Mouse (Mus musculus): ENCODE results near the gene A530084C06Rik. TPM values are rescaled to one million over a fixed set of nuclear protein-coding genes. Genes with fewer than 3 reads are reported as not detected.
A peak's percentile ranks its signal among the peaks of the same experiment; 100 is the strongest.

A530084C06Rik gene
- polyA plus RNA-seq, 1 experiment from 2014 or later = not detected

- no peak overlapping the region for H3K4me3 ChIP-seq (replicated peaks)
- no peaks in the 10 kb centered on the region for H3K36me3 ChIP-seq
- H3K9ac ChIP-seq = no peak overlapping the region
- no peaks in the 10 kb centered on the region for H3K4me1 ChIP-seq
- H3K9me3 ChIP-seq (replicated peaks) = no peaks in the 10 kb centered on the region
- no peak for ATAC-seq (ENCODE audit: insufficient number of reproducible peaks, low FRiP score, low TSS enrichment, low read depth)
- WGBS = 59% methylated on average over 8 of the region's 8 CpGs
- no peak overlapping the region for H3K4me2 ChIP-seq (replicated peaks)
- no peak overlapping the region for H3K27ac ChIP-seq (replicated peaks)
- no peaks in the 10 kb centered on the region for H3K27me3 ChIP-seq
Measured at GRCm38 (mm10) chr13:31531651-31532061, 27.5 kb downstream of the A530084C06Rik start.

GRCm38 (mm10) chr13:31531186-31531585, 27.9 kb downstream of the A530084C06Rik start:
- Histone ChIP-seq H3K27me3 (no peaks in the 10 kb centered on the region), H3K4me2 (replicated peaks) (no peak overlapping the region), H3K9me3 (replicated peaks) (no peaks in the 10 kb centered on the region), H3K9ac (no peak overlapping the region), H3K36me3 (no peaks in the 10 kb centered on the region), H3K27ac (replicated peaks) (no peak overlapping the region), H3K4me3 (replicated peaks) (no peak overlapping the region), H3K4me1 (no peaks in the 10 kb centered on the region)
- ATAC-seq (ENCODE audit: insufficient number of reproducible peaks, low FRiP score, low TSS enrichment, low read depth) = no peak
- WGBS = 80% methylated on average over 5 of the region's 5 CpGs

- no peaks in the 10 kb centered on the region for H3K4me1 ChIP-seq
- no peaks in the 10 kb centered on the region for H3K9me3 ChIP-seq (replicated peaks)
- H3K36me3 ChIP-seq = no peaks in the 10 kb centered on the region
- H3K27ac ChIP-seq (replicated peaks) = no peak overlapping the region
- no peak overlapping the region for H3K4me3 ChIP-seq (replicated peaks)
- no peak overlapping the region for H3K4me2 ChIP-seq (replicated peaks)
- WGBS = 86% methylated on average over 4 of the region's 4 CpGs
- no peak overlapping the region for H3K9ac ChIP-seq
- no peaks in the 10 kb centered on the region for H3K27me3 ChIP-seq
- no peak for ATAC-seq (ENCODE audit: insufficient number of reproducible peaks, low FRiP score, low TSS enrichment, low read depth)
Measured at GRCm38 (mm10) chr13:31524976-31525375, 34.2 kb downstream of the A530084C06Rik start.

- WGBS = 75% methylated on average over 9 of the region's 9 CpGs
- H3K9me3 ChIP-seq (replicated peaks) = no peaks in the 10 kb centered on the region
- no peak overlapping the region for H3K4me3 ChIP-seq (replicated peaks)
- no peak overlapping the region for H3K27ac ChIP-seq (replicated peaks)
- H3K4me2 ChIP-seq (replicated peaks) = no peak overlapping the region
- no peaks in the 10 kb centered on the region for H3K36me3 ChIP-seq
- no peaks in the 10 kb centered on the region for H3K27me3 ChIP-seq
- ATAC-seq (ENCODE audit: insufficient number of reproducible peaks, low FRiP score, low TSS enrichment, low read depth) = no peak
- H3K4me1 ChIP-seq = no peaks in the 10 kb centered on the region
- H3K9ac ChIP-seq = no peak overlapping the region
Measured at GRCm38 (mm10) chr13:31518971-31519370, 40.2 kb downstream of the A530084C06Rik start.

GRCm38 (mm10) chr13:31518411-31518886, 40.7 kb downstream of the A530084C06Rik start:
- no peaks in the 10 kb centered on the region for H3K27me3 ChIP-seq
- H3K9ac ChIP-seq = no peak overlapping the region
- H3K4me1 ChIP-seq = no peaks in the 10 kb centered on the region
- H3K9me3 ChIP-seq (replicated peaks) = no peaks in the 10 kb centered on the region
- no peak overlapping the region for H3K4me3 ChIP-seq (replicated peaks)
- no peak overlapping the region for H3K4me2 ChIP-seq (replicated peaks)
- no peaks in the 10 kb centered on the region for H3K36me3 ChIP-seq
- no peak overlapping the region for H3K27ac ChIP-seq (replicated peaks)
- 59% methylated on average over 10 of the region's 10 CpGs for WGBS
- no peak for ATAC-seq (ENCODE audit: insufficient number of reproducible peaks, low FRiP score, low TSS enrichment, low read depth)

- Histone ChIP-seq H3K9ac (no peak overlapping the region), H3K4me2 (replicated peaks) (no peak overlapping the region), H3K27me3 (no peaks in the 10 kb centered on the region), H3K36me3 (no peaks in the 10 kb centered on the region), H3K4me1 (no peaks in the 10 kb centered on the region), H3K4me3 (replicated peaks) (no peak overlapping the region), H3K9me3 (replicated peaks) (no peaks in the 10 kb centered on the region), H3K27ac (replicated peaks) (no peak overlapping the region)
- no peak for ATAC-seq (ENCODE audit: insufficient number of reproducible peaks, low FRiP score, low TSS enrichment, low read depth)
- WGBS = 79% methylated on average over 7 of the region's 7 CpGs
Measured at GRCm38 (mm10) chr13:31515261-31515660, 43.9 kb downstream of the A530084C06Rik start.

GRCm38 (mm10) chr13:31506494-31507167, 52.5 kb downstream of the A530084C06Rik start:
- H3K4me1 ChIP-seq = no peaks in the 10 kb centered on the region
- H3K36me3 ChIP-seq = no peaks in the 10 kb centered on the region
- 61% methylated on average over 8 of the region's 8 CpGs for WGBS
- H3K4me3 ChIP-seq (replicated peaks) = no peak overlapping the region
- H3K9me3 ChIP-seq (replicated peaks) = no peaks in the 10 kb centered on the region
- no peak overlapping the region for H3K9ac ChIP-seq
- peak overlapping the region; percentile 34; the same call in 1 of the 2 replicates for H3K27ac ChIP-seq (replicated peaks)
- no peak overlapping the region for H3K4me2 ChIP-seq (replicated peaks)
- no peak for ATAC-seq (ENCODE audit: insufficient number of reproducible peaks, low FRiP score, low TSS enrichment, low read depth)
- H3K27me3 ChIP-seq = no peaks in the 10 kb centered on the region

Other genes with a start within 250 kb of the A530084C06Rik start
- gene Foxq1, start 3.2 kb downstream of the A530084C06Rik start, polyA plus RNA-seq (2015; fragmentation: Nextera tagmentation; extraction: Ambion mirVana) = 4.4 TPM in 2 replicates
- 4.8 and 5.8 TPM in 2 replicates for gene Foxf2, start 66.5 kb upstream of the A530084C06Rik start, polyA plus RNA-seq (2015; fragmentation: Nextera tagmentation; extraction: Ambion mirVana)
- 1.8 and 2.0 TPM in 2 replicates for gene Foxc1, start 247.3 kb upstream of the A530084C06Rik start, polyA plus RNA-seq (2015; fragmentation: Nextera tagmentation; extraction: Ambion mirVana)

All from embryonic facial prominence, embryonic 15.5 days (tissue).